In the genomic region with DNA sequence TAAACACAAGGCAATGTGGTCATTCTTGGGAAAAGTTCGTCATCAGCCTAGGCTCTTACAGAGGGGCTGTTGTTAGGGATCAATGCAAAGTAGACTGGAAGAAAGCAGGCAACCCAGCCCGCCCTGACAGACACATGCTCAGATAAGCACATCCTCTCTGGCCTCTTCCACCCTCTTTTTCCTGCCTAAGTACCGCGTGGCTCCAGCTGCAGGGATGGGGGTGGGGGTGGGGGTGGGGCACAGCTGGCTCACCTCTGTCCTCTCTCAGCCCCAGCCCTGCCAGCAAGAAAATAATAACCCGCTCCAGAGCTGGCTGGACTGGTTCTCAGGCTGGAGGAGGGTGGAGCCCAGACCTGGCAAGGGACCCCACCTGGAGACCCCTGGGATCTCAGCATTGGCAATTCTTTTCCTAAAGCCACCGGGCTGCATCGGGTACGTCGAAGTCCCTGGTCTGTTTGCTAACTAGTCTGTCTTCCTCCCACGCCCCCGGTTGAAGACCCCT, we compare ENCODE assay signal across 8 mouse cellular contexts. TPM values are rescaled to one million over a fixed set of nuclear protein-coding genes. Genes with fewer than 3 reads are reported as not detected.
DNase-seq lines count a peak whose midpoint lies in the region; ATAC-seq and TF ChIP-seq lines count a peak whose summit lies in the region.

No protein-coding gene starts in this region.

- WGBS in forebrain, embryonic 10.5 days, result 2% methylated on average over 11 of the region's 11 CpGs
- under 1% methylated on average over 11 of the region's 11 CpGs for WGBS in intestine, embryonic 14.5 days
- WGBS in midbrain, embryonic 12.5 days, result 1% methylated on average over 11 of the region's 11 CpGs

- H3K27ac ChIP-seq in left cerebral cortex, adult 2 months, result no peak overlapping the region
- H3K27ac ChIP-seq in forebrain, embryonic 10.5 days, result peak overlapping the region; percentile 80
- H3K27ac ChIP-seq in intestine, embryonic 14.5 days (ENCODE audit: low read depth), result peak overlapping the region; percentile 73
- no peak overlapping the region for H3K27ac ChIP-seq in midbrain, embryonic 12.5 days (replicated peaks)

- peak overlapping the region; percentile 51 for H3K9ac ChIP-seq in intestine, embryonic 14.5 days (ENCODE audit: low read length)
- no peak overlapping the region for H3K9ac ChIP-seq in midbrain, embryonic 12.5 days (replicated peaks)

- peak overlapping the region; percentile 75 for H3K4me2 ChIP-seq in intestine, embryonic 14.5 days (ENCODE audit: low read length)
- H3K4me2 ChIP-seq in midbrain, embryonic 12.5 days (replicated peaks), result peak overlapping the region; percentile 39

- intact Hi-C loops in left cerebral cortex, adult 2 months (cut with DNase I), result no loop called here
- intact Hi-C loops in left cerebral cortex, postnatal 10 days (cut with DNase I), result no loop called here

- H3K4me1 ChIP-seq in forebrain, embryonic 10.5 days, result peaks cover 33% of the 10 kb centered on the region
- peaks cover 13% of the 10 kb centered on the region for H3K4me1 ChIP-seq in intestine, embryonic 14.5 days (replicated peaks; ENCODE audit: control insufficient read depth, insufficient read depth, low read length)
- peaks cover 16% of the 10 kb centered on the region for H3K4me1 ChIP-seq in midbrain, embryonic 12.5 days

- no peak for DNase-seq in left cerebral cortex, adult 2 months (ENCODE audit: extremely low spot score in 1 of 2, low spot score in 2 of 2)
- no peak for DNase-seq in left cerebral cortex, postnatal 10 days (ENCODE audit: extremely low spot score in 1 of 2, low spot score in 2 of 2)
- no peak for DNase-seq in forebrain, embryonic 10.5 days (ENCODE audit: extremely low spot score, low spot score)
- peak; percentile 71 for DNase-seq in intestine, embryonic 14.5 days (ENCODE audit: low spot score)
- no peak for DNase-seq in spleen, postnatal 36 days (ENCODE audit: low spot score in 2 of 2)
- DNase-seq in spleen, postnatal 10 days (ENCODE audit: low spot score in 2 of 2), result no peak

- no peaks in the 10 kb centered on the region for H3K27me3 ChIP-seq in forebrain, embryonic 10.5 days (ENCODE audit: poor library complexity, severe bottlenecking)
- no peaks in the 10 kb centered on the region for H3K27me3 ChIP-seq in intestine, embryonic 14.5 days (replicated peaks; ENCODE audit: control insufficient read depth, insufficient read depth, low read length)
- 0 out of 2 replicates have a peak, but pooled peaks cover 9% of the 10 kb centered on the region for H3K27me3 ChIP-seq in midbrain, embryonic 12.5 days

- H3K36me3 ChIP-seq in forebrain, embryonic 10.5 days (replicated peaks), result no peaks in the 10 kb centered on the region
- no peaks in the 10 kb centered on the region for H3K36me3 ChIP-seq in intestine, embryonic 14.5 days (ENCODE audit: control insufficient read depth, insufficient read depth, low read length)
- no peaks in the 10 kb centered on the region for H3K36me3 ChIP-seq in midbrain, embryonic 12.5 days

- ATAC-seq in intestine, embryonic 14.5 days (replicated peaks; ENCODE audit: low FRiP score, low TSS enrichment, low read depth), result peak; percentile 67
- peak; percentile 44 for ATAC-seq in midbrain, embryonic 12.5 days (ENCODE audit: low FRiP score, low read depth)
- ATAC-seq in cerebellum, adult (ENCODE audit: insufficient number of reproducible peaks, low FRiP score, low TSS enrichment), result no peak

- H3K9me3 ChIP-seq in forebrain, embryonic 10.5 days, result no peaks in the 10 kb centered on the region
- no peaks in the 10 kb centered on the region for H3K9me3 ChIP-seq in intestine, embryonic 14.5 days (ENCODE audit: control insufficient read depth, low read length)
- no peaks in the 10 kb centered on the region for H3K9me3 ChIP-seq in midbrain, embryonic 12.5 days

- no peak for TF ChIP-seq CTCF in left cerebral cortex, adult 2 months (IDR thresholded peaks at IDR 0.05)

- peak overlapping the region; percentile 39 for H3K4me3 ChIP-seq in left cerebral cortex, adult 2 months
- peak overlapping the region; percentile 57 for H3K4me3 ChIP-seq in forebrain, embryonic 10.5 days
- peak overlapping the region; percentile 59 for H3K4me3 ChIP-seq in intestine, embryonic 14.5 days (ENCODE audit: low read depth, low read length)
- peak overlapping the region; percentile 29 for H3K4me3 ChIP-seq in midbrain, embryonic 12.5 days

RNA-seq across cellular contexts. Expression of gene Cdc42ep5, which starts 1.0 kb away (rescaled TPM):
- 1 to 10 TPM; 1.4 to 1.6 TPM for total RNA-seq in left cerebral cortex, adult 2 months (2021)
- 1 to 10 TPM; 3.3 to 3.4 TPM for total RNA-seq in left cerebral cortex, postnatal 10 days (2021)
- 18.3 and 22.1 TPM in 2 replicates for polyA plus RNA-seq in forebrain, embryonic 10.5 days (2016; fragmentation: Nextera tagmentation; extraction: Ambion mirVana)
- 58.5 and 62.4 TPM in 2 replicates for polyA plus RNA-seq in intestine, embryonic 14.5 days (2014; fragmentation: Nextera tagmentation; extraction: Ambion mirVana)
- 13.2 and 17.7 TPM in 2 replicates for polyA plus RNA-seq in midbrain, embryonic 12.5 days (2016; fragmentation: Nextera tagmentation; extraction: Ambion mirVana)

RNA-seq across cellular contexts. Expression of gene Leng9, which starts 13.4 kb away (rescaled TPM):
- 1 to 10 TPM; 6.2 to 6.9 TPM for total RNA-seq in left cerebral cortex, adult 2 months (2021)
- total RNA-seq in left cerebral cortex, postnatal 10 days (2021), result 1 to 10 TPM; 5.2 to 6.2 TPM
- 1.7 and 1.8 TPM in 2 replicates for polyA plus RNA-seq in forebrain, embryonic 10.5 days (2016; fragmentation: Nextera tagmentation; extraction: Ambion mirVana)
- 2.4 and 2.7 TPM in 2 replicates for polyA plus RNA-seq in intestine, embryonic 14.5 days (2014; fragmentation: Nextera tagmentation; extraction: Ambion mirVana)
- polyA plus RNA-seq in midbrain, embryonic 12.5 days (2016; fragmentation: Nextera tagmentation; extraction: Ambion mirVana), result 2.5 and 2.7 TPM in 2 replicates

RNA-seq across cellular contexts. Expression of gene Leng8, which starts 26.8 kb away (rescaled TPM):
- 100 to 1,000 TPM; 178 to 184 TPM for total RNA-seq in left cerebral cortex, adult 2 months (2021)
- total RNA-seq in left cerebral cortex, postnatal 10 days (2021), result 100 to 1,000 TPM; 160 to 166 TPM
- 60.6 and 61.5 TPM in 2 replicates for polyA plus RNA-seq in forebrain, embryonic 10.5 days (2016; fragmentation: Nextera tagmentation; extraction: Ambion mirVana)
- polyA plus RNA-seq in intestine, embryonic 14.5 days (2014; fragmentation: Nextera tagmentation; extraction: Ambion mirVana), result 48.2 and 51.4 TPM in 2 replicates
- polyA plus RNA-seq in midbrain, embryonic 12.5 days (2016; fragmentation: Nextera tagmentation; extraction: Ambion mirVana), result 121 and 130 TPM in 2 replicates

RNA-seq across cellular contexts. Expression of gene Ttyh1, which starts 44.4 kb away (rescaled TPM):
- total RNA-seq in left cerebral cortex, adult 2 months (2021), result 100 to 1,000 TPM; 667 to 745 TPM
- 100 to 1,000 TPM; 570 to 685 TPM for total RNA-seq in left cerebral cortex, postnatal 10 days (2021)
- 32.6 and 33.0 TPM in 2 replicates for polyA plus RNA-seq in forebrain, embryonic 10.5 days (2016; fragmentation: Nextera tagmentation; extraction: Ambion mirVana)
- 5.2 and 7.1 TPM in 2 replicates for polyA plus RNA-seq in intestine, embryonic 14.5 days (2014; fragmentation: Nextera tagmentation; extraction: Ambion mirVana)
- 79.8 and 87.2 TPM in 2 replicates for polyA plus RNA-seq in midbrain, embryonic 12.5 days (2016; fragmentation: Nextera tagmentation; extraction: Ambion mirVana)

Comparison
In these comparisons a context has a peak if more than half of its experiments do, and no peak if none do; other contexts are left out.
1. H3K27ac ChIP-seq: peak in forebrain, embryonic 10.5 days (single experiment) and intestine, embryonic 14.5 days (single experiment); none in left cerebral cortex, adult 2 months (single experiment) and midbrain, embryonic 12.5 days (single experiment).
2. Peak in every context shown above with its lines, with median percentiles within 50 percentile points of each other: H3K4me3 ChIP-seq.